Mouse (Mus musculus): ENCODE data around the gene Ugp2. TPM values are rescaled to one million over a fixed set of nuclear protein-coding genes. Genes with fewer than 3 reads are reported as not detected.

Gene Ugp2
- total RNA-seq (2023) = 10 to 100 TPM; 88.4 to 89.0 TPM

GRCm38 (mm10) chr11:21371122-21371806 is at the start of gene Ugp2:
Ugp2 (minus strand) TSS chr11:21371201.

Other genes starting within 250 kb of the Ugp2 start
- 10 to 100 TPM; 69.8 to 79.8 TPM for gene Vps54, start 131.9 kb downstream of the Ugp2 start, total RNA-seq (2023)
- 1 to 10 TPM; 1.7 to 2.2 TPM for gene Wdpcp, start 201.0 kb upstream of the Ugp2 start, total RNA-seq (2023)
- 10 to 100 TPM; 59.7 to 66.2 TPM for gene Mdh1, start 201.2 kb upstream of the Ugp2 start, total RNA-seq (2023)

Measured in neutrophil, adult 83 days (primary cell).